Mouse (Mus musculus) mouse embryonic stem cell (cell line): Measurements from ENCODE around the gene Sept1.

Experiments used
- in situ Hi-C, 2 experiments: fragments of 300-500 bp; cut with MboI; formaldehyde crosslinking; loops; 1 replicate in 1 of 2; 3 replicates in 1 of 2; pipeline ENCODE4 v1.14.3; 2019 to 2020; ENCODE audit warnings: low sequenced_read_pairs in 2 of 2, low pct_unique_long_range_greater_than_20kb in 1 of 2, mixed read lengths in 1 of 2; ENCODE audit not compliant: unreplicated experiment in 1 of 2

Sept1 gene

DNA sequence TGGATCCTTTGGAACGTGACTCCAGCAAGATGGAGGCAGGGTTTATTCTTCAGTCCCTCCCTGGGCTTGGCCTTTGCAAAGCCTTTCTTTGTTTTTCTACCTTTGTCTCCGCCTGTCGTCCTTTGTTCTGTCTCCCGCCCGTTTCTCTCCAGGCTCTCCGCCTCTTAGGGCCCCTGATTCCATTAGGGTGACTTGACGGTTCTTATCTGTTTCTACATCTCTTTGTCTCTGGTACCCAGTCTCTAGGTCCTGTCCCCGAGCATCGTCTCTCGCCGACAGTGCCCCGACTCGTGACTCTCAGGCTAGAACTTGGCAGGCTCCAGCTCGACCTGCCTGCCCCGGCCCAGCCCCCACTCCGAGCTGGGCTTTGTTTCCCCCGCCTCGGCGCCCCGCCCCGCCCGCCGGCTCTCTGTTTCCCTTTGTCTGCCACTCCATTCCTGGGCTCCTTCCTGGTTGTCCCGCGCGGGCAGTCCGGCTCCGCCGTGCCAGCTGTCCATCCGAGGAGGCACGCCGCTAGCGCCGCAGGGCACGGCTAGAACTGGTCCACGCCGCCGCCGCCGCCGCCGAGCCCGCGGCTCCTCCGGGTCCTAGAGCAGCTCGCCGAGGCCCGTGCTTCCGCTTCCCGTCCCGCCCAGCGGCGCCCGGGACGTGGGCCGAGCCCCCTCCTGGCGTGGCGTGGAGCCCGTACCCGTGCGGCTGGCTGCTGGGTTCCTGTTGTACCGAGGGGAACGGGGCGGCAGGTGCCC is at the start of gene Sept1, which contains the start of gene Zfp553:
Gene Sept1 (minus strand): TSS at position 509 of the 746 bp plus-strand sequence.
Gene Zfp553 (plus strand): TSS at position 440 of the 746 bp plus-strand sequence.
- in situ Hi-C loops = no loop called here

DNA sequence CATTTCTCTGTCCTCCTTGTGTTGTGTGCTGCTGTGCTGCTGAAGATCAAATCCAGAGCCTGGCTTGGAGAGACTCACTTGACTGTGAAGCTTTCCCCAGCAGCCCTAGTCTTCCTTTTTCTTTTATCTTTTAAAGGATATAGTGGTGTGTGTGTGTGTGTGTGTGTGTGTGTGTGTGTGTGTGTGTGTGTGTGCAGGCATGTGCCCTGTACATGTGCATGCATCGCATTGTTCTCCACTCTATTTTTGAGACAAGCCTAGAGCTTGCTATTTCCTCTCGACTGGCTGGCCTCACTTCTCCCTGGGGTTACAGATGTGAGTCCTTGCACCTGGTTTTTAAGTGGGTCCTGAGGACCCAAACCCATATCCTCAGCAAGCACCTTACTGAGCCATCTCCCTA is 49.3 kb upstream of the Sept1 start:
- in situ Hi-C loops = no loop called here

DNA sequence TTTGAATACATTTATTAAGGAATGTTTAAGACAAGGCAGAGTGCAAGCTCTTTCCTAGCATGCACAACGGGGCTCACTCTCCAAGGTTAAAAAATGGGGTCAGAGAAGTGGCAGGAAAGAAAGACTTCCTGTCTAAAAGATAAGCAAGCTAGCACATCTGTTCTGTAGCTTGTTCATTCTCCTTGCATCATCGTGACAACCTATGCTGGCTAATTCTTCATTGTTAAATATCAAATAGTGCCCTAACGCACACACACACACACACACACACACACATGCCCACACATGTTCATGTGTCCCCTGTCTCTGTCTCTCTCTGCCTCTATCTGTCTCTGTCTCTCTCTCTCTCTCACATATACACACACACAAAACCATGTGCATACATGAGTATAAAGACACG is 48.2 kb upstream of the Sept1 start:
- in situ Hi-C loops = no loop called here

DNA sequence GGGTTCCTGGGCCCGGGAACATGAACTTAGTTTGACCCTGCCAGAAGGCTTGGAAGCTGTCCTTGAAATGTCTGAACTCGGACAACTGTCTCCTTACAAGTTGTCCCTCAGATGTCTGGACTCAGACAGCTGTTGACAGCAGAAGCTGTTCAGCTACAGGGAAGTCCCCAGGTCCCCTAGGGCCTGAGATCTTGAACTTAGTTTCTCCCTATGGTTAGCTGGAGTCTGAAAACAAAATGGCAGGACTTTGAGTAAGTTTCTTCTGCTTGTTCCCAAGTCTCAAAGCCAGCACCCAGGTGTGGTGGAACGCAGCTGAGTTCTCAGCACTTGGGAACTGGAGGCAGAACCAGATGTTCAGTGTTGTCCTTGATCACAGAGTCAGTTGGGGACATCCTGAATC is 47.2 kb upstream of the Sept1 start:
- in situ Hi-C loops = no loop called here

DNA sequence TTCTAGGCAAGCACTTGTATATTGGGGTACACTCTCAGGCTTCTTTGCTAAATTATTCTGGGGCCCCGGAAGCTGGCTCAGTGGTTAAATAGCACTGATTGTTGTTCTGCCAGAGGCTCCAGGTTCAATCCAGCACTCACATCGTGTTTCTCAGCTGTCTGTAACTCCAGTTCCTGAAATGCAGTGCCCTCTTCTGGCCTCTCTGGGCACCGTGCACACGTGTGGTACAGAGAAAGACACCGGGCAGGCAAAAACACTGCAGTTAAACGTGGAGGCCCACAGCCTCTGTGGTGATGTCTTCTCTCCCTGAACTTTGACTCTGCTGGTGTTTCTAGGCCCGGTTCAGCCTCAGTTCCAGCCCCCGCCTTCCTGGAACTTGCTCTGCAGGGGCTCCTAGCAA is 45.4 kb upstream of the Sept1 start:
- in situ Hi-C loops = no loop called here

DNA sequence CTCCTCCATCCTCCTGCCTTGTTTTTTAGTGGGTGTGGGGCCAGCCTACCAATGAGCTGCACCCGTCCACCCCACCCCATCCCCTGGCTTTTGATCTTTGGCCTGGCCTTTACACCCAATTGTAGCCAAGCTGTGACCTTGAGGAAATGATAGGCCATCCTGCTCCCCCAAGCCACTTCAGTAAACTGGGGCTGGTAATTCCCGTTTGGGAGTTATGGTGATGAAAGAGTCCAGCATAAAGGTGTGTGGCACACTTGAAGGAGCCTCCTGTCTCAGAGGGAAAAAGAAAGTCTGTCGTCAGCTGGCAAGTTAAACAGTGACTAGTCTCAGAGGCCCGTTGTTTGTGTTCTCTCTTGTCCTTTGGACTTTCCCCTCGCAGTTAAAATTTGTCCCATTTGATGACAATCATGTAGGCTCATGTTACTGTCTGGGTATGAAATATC is 43.6 kb upstream of the Sept1 start:
- in situ Hi-C loops = no loop called here

DNA sequence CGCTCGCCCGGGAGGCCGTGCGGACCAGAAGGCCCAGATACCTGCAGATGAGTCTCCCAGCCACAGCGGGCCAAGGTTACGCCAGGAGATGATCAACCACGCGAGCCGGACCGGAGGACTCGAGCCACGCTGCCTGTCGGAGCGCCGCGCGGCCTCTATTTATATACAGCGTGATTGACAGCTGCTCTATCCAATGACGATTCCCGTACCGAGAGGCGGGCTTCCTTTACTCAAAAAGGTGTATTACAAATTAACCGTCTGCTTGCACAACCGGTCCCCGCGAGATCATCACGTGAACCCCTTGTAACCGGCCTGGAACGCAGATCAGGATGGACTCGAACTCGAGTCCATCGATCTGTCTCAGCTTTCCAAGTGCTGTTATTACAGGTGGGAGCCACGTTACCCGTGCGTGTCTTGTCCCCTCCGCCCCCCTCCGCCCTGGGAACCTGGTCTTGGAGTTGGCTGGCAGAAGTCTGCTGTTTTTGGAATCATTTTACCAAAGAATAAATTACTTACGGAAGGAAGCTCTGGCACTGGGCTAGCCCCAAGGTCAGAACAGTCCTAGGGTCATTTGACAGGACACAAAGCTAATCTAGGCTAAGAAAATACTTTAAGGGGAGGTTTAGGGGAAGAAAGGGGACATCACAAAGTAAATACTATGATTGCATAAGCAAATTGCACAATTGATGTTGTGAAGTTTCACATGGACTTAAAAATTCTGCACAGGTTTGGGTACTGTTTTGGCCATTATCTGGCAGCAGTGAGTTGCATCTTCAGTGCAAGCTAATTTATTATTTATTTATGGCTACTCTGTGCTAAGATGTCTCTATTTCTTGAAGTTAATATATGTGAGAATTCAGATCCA is 41.2 kb upstream of the Sept1 start, which contains the start of gene Sephs2:
Gene Sephs2 (minus strand): TSS at position 131 of the 865 bp plus-strand sequence.
- in situ Hi-C loops = no loop called here

DNA sequence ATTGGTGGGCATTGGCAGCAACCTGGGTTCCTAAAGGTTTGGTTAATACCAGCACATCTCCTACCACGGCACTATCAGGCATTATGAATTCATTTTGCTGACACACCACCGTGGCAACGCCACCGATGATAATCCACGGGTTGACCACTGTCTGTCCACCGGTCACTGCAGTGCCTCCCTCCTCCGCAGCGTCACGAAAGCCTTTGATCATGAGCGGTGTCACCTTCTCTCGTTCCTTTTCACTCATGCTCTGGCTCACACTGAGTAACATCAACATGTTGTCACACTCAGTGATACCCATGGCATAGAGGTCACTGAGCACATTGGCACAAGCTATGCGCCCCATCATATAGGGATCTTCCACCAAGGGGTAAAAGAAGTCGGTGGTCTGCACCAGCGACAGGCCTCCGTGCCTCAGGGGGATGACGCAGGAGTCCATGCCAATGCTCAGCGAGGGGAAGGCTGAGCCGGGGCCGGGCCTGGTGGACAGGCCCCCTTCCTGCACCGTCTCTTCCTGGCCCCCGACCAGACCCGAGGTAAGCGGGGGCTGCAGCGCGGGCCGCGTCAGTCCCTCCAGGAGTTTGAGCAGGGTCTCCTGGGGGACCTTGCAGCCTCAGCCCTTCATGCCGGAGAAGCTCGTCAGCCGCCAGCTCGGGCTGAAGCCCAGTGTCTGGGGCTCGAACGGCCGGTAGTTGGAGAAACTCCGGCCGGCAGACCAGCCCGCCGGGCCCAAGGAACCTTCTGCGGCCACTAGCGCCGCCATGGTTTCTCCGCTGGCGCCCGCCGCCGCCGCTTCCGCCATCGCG is 40.4 kb upstream of the Sept1 start:
- in situ Hi-C loops = no loop called here

DNA sequence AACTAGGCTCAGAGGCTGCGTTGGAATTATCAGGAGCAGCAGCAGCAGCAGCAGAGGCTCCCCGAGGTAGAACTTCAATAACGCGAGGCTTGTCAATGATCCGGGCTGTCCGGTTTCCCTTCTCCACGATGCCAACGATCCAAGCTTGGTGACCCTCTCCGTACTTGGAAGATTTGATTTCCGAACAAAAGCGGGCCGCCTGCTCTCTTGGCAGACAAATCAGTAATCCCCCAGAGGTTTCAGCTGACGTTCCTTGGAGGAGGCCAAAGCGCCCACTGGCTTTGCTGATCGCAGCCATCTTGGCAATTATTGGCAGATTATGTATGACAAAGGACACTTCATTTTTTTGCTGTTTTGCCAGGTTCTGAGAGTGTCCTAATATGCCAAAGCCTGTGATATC is 39.6 kb upstream of the Sept1 start:
- in situ Hi-C loops = no loop called here

DNA sequence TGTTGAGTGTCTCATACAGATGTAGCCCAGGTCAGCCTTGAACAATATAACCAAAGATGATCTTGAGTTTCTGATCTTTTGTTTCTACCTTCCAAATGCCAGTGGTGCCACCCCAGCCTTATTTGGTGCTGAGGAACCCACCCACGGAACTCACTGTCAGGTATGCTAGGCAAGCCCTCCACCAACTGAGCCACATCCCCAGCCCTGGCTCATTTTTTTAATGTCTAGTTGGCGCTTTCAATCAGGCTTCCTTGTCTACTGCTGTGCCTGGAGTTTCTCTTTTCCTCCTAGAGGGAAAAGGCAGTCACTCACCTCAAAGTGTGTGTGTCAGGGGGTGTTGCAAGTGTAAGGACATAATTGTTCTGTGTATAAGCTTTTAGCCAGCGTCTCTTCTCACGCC is 38.2 kb upstream of the Sept1 start:
- in situ Hi-C loops = no loop called here

DNA sequence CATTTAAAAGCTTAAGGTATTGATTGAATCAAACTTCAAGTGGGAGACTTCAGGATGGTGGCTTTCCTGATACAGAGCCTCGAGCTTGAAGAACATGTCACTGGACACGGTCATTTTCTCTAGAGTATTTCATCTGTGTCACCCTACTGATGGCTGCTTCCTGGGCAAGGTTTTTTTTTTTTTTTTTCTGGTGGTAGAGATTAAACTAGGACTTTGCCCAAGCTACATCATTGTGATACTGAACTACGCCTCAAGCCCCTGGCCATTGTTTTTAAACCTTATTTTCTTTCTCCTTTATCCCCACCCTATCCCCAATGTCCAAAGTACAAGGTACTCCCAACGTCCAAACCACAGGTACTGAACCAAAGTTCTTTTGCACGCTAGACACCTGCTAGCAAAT is 37.7 kb upstream of the Sept1 start:
- in situ Hi-C loops = no loop called here

DNA sequence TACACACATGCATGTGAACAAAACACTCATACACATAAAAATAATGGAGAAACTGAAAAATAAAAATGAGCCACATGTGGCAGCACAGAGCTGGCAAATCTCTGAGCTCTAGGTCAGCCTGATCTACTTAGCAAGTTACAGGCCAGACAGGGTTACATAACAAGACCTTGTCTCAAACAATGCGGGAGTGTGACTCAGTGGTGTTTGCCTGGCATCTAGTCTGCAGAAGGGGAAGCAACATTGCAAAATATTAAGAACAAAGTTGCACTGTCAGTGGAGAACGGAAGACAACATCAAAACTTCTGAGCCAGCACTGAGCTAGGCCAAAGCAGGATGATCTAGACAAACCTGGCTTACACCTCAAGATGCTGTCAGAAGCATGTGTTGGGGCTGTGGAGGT is 37.3 kb upstream of the Sept1 start:
- in situ Hi-C loops = no loop called here

DNA sequence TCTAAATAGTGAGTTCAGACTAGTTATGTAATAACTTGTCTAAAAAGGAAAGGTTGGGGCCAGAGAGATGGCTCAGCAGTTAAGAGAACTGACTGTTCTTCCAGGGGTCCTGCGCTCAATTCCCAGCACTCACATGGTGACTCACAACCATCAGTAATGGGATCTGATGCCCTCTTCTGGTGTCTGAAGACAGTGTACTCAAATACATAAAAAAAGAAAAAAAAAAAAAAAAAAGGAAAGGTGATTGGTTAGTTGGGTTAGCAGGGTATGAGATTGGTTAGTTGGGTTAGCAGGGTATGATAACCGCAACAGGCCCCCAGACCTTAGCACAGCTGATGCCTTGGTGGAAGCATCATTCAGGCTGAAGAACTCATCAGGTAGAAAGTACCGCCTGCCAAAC is 30.6 kb upstream of the Sept1 start:
- in situ Hi-C loops = no loop called here

DNA sequence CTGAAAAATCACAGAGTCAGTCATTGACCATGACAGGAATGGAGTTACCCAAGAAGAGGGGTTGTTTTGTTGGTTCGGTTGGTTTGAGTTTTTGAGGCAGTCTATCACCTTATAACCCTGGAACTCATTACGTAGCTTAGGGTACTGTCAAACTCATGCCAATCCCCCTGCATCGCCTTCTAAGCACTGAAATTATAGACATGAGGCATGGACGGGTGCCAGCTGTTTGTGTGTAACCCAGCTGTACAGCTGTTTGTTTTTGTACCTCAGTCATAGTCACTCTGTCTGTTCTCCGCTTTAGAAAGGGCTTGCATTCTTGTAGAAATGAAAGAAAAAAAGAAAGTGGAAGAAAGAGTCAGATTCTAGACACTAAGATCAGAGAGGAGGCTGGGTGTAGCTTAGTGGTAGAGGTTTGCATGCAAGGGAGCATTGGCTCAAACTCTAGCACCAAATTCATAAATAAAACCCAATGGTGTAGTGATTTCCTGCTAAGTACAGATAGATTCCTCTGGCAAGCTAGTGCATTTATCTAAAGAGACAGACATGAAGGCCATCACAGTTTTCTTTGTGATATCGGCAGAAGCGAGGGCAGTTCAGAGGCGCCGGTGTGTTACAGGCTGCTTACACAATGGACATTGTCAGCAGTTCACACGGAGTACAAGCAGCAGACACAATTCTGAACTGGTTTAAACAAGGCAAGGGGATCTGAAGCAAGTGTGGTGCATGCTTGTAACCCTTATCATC is 29.5 kb upstream of the Sept1 start:
- in situ Hi-C loops = no loop called here

DNA sequence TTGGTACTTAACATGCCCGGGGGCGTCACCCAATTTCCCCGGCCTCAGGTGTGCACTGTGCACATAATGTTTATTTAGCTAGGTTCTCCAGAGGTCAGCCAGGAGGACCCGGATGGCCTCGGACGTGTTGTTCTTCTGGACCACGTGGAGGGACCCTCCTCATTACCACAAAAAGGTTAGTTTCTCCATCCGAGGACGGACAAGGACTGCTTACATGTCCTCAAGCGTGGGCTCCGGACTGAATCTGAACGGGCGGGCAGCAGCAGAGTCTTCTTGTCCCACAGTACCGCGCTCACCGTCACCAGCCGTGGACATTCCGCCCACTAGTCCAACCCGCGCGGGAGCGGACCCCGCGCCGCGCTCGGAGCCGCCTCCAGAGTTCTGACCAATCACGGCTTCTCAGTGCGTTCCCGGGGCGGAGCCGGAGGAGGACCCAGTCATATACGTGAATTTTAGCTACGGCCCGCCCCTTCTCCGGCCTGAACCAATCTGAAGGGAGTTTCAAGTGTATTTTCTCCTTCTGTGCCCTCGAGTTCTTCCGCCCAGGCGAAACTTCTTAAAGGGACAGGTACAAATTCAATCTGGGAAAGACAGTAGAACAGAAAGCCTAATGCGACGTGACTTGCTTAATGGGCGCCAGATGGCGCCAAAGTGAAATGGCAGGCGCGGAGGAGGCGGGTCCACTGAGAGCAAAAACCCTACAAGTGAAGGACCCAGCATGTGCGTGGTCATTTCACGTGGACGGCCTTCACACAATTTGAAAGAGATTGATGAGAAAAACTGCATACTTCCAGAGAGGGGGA is 27.6 kb upstream of the Sept1 start, which contains the start of gene Dctpp1:
Gene Dctpp1 (minus strand): TSS at position 401 of the 803 bp plus-strand sequence.
- in situ Hi-C loops = no loop called here

DNA sequence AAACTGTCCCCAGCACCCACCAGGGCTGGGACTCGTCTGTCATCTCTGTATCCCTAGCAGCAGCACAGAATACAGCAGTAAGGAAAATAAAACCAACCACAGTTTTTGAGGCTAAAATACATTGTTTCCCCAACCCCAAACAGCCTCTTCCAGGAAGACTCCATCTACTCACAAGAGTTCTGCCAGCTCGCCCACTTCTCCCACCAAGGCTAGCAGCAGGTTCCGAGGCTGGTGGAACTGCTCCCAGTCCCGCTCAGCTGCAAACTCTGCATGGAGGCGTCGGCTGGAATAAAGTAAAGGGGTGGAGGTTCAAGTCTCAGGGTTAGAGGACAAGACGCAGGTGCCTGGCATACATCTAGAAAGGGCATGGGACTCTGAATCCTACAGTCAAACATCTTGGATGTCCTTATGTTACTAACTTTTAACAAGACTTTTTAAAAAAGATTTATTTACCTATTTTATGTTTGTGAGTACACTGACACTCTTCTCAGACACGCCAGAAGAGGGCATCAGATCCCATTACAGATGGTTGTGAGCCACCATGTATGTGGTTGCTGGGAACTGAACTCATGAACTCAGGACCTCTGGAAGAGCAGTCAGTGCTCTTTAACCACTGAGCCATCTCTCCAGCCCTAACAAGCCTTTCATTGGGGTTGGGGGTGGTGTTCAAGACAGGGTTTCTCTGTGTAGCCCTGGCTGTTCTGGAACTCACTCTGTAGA is 26.4 kb upstream of the Sept1 start:
- in situ Hi-C loops = no loop called here

DNA sequence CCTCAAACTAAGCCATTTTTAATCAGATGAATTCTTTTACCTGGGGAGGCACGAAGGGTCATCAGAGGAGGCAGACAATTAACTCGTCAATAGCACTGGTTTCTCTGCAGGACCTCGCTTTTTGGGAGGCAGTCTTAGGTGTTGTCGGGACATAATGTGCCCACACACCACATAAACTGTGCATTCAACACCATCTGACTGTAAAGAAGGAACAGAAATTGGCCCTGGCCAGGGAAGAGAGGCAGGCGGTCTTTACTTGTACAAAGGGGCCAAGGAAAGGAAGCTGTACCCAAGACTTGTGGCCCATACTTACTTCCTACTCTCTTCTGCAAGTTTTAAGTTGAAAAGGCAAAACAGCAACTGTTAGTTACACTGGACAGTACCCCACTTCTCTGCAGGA is 23.6 kb upstream of the Sept1 start:
- in situ Hi-C loops = no loop called here
